Mouse (Mus musculus): ENCODE measurements at regions not wholly inside any gene's neighbourhood (a gene's known extent, or its start where the extent isn't known, plus 50 kb on each side); places are given as distances from the start of the nearest gene placed in this dataset.

DNA sequence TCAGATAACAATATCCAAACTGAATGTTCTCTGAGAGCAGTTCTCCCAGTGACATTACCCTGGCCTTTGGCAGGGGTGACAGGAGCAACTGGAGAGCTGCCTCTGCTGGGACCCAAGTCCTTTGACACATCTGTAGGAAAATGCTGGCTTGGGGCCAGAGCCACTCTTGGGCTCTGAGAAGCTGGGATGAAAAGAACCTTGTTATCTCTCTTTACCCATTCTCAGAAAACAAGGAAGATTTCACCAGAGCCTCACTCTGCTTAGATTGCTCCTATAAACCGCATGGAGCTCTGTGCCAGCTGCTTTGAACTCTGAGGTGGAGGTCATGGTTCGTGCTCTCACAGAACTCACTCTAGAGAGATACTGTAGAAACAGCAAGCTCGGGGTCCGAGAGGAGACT lies 71.7 kb upstream of the Jak1 start:
- Histone ChIP-seq H3K4me3 (no peak overlapping the region), H3K27ac (no peak overlapping the region), H3K4me1 (0 out of 2 replicates have a peak, but pooled peaks cover 8% of the 10 kb centered on the region), H3K9me3 (no peaks in the 10 kb centered on the region), H3K36me3 (no peaks in the 10 kb centered on the region), H3K4me2 (replicated peaks) (no peak overlapping the region), H3K27me3 (no peaks in the 10 kb centered on the region), H3K9ac (no peak overlapping the region)
- WGBS: 36% methylated on average over 4 of the region's 4 CpGs
- ATAC-seq (ENCODE audit: low FRiP score, low read depth): no peak

DNA sequence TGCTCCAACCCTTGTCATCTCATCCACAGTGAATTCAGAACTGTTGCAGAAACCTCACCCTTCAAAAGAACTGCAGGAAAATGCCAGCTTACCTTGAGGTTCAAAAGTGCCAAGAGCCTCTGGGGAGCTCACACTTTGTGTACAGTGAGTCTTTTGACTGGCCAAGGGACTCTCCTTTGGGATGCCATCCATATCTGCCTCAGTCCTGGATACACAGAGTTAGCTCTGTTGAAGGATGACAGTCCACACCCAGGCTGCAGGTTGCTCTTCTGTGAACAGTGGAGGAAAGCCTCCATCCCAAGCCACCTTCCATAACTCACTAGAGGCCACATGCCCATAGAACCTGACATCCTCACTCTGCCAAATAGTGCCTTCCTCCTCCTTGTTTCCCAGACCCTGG lies 71.3 kb upstream of the Jak1 start:
- ATAC-seq (ENCODE audit: low FRiP score, low read depth): no peak
- Histone ChIP-seq H3K4me1 (0 out of 2 replicates have a peak, but pooled peaks cover 8% of the 10 kb centered on the region), H3K4me2 (replicated peaks) (no peak overlapping the region), H3K36me3 (no peaks in the 10 kb centered on the region), H3K4me3 (no peak overlapping the region), H3K27ac (no peak overlapping the region), H3K9me3 (no peaks in the 10 kb centered on the region), H3K9ac (no peak overlapping the region), H3K27me3 (no peaks in the 10 kb centered on the region)

DNA sequence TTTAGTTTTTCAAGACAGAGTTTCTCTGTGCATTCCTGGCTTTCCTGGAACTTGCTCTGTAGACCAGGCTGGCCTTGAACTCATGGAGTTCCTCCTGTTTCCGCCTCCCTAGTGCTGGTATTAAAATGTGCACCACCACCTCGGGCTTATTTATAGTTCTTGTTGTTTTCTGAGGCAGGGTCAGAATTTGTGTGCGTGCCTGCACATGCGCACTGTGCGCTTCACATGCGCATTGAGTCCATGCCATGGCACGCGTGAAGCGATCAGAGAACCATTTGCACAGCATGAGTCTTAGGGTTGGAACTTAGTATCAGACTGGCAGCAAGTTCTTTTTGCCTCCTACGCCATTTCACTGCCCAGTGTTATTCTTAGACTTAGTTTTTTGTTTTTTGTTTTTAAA lies 68.8 kb upstream of the Jak1 start:
- no peaks in the 10 kb centered on the region for H3K27me3 ChIP-seq
- 0 out of 2 replicates have a peak, but pooled peaks cover 8% of the 10 kb centered on the region for H3K4me1 ChIP-seq
- H3K9ac ChIP-seq: no peak overlapping the region
- WGBS: 92% methylated on average over 10 of the region's 10 CpGs
- ATAC-seq (ENCODE audit: low FRiP score, low read depth): no peak
- no peak overlapping the region for H3K27ac ChIP-seq
- no peaks in the 10 kb centered on the region for H3K36me3 ChIP-seq
- H3K4me2 ChIP-seq (replicated peaks): no peak overlapping the region
- H3K4me3 ChIP-seq: no peak overlapping the region
- no peaks in the 10 kb centered on the region for H3K9me3 ChIP-seq

DNA sequence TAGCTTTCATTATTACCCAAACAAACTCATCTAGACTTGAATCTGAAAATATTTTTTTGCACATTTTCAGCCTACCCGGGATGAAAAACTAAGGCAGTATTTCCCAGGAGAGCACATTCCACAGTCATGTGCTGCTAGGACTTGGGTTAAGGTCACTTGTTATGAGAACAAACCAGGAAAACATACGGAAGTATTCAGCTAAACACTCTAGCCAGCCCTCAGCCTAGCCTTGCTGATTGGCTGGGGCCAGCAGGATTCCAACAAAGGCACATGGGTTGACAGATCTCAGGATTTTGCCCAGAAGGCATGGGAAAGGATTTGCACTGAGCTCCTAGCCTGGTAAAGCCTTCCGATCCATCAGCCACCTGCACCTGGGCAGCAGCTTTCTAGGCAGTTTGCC lies 68.0 kb upstream of the Jak1 start:
- Histone ChIP-seq H3K36me3 (no peaks in the 10 kb centered on the region), H3K4me3 (no peak overlapping the region), H3K27ac (no peak overlapping the region), H3K27me3 (no peaks in the 10 kb centered on the region), H3K9me3 (no peaks in the 10 kb centered on the region), H3K9ac (no peak overlapping the region), H3K4me2 (replicated peaks) (no peak overlapping the region), H3K4me1 (0 out of 2 replicates have a peak, but pooled peaks cover 8% of the 10 kb centered on the region)
- WGBS: 44% methylated on average over 3 of the region's 3 CpGs
- ATAC-seq (ENCODE audit: low FRiP score, low read depth): no peak

DNA sequence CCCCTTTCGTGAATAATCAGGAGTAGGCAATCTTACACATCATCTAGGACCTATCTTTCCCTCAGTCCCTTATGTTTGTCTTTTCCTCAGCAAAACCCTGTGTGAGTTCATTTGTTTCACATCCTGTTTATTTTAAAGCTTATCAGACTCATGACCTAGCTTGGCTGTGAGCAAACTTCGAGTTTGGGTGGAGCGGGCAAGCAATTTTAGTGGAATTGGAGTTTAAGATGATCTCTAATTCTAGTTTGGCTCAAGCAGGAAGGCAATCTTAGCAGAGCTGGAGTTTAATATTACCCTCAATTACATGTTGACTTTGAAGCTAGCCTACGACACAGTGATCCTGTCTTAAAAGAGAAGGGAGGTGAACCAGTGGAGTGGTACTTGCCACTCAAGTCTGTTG lies 66.1 kb upstream of the Jak1 start:
- ATAC-seq (ENCODE audit: low FRiP score, low read depth): no peak
- no peak overlapping the region for H3K9ac ChIP-seq
- H3K4me1 ChIP-seq: 0 out of 2 replicates have a peak, but pooled peaks cover 8% of the 10 kb centered on the region
- H3K4me2 ChIP-seq (replicated peaks): no peak overlapping the region
- WGBS: 82% methylated on average over 4 of the region's 4 CpGs
- no peaks in the 10 kb centered on the region for H3K9me3 ChIP-seq
- no peak overlapping the region for H3K4me3 ChIP-seq
- H3K36me3 ChIP-seq: no peaks in the 10 kb centered on the region
- no peak overlapping the region for H3K27ac ChIP-seq
- H3K27me3 ChIP-seq: no peaks in the 10 kb centered on the region

DNA sequence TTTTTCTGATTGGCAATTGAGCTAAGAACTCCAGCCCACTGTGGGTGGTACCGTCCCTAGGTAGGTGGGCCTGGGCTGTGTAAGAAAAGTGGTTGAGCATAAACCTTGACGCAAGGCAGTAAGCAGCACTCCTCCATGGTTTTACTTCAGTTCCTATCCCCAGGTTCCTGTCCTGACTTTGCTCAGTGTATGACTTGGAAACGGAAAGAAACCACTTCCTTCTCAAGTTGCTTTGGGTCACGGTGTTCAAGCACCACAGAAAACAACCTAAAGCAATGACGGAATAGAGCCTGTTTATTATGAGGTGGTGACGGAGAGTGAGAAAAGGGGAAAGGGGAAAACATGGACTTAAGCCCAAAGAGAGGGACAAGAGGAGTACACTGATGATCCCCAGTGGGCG lies 64.0 kb upstream of the Jak1 start:
- no peak for ATAC-seq (ENCODE audit: low FRiP score, low read depth)
- no peak overlapping the region for H3K4me3 ChIP-seq
- WGBS: 82% methylated on average over 7 of the region's 7 CpGs
- H3K9me3 ChIP-seq: no peaks in the 10 kb centered on the region
- H3K27me3 ChIP-seq: no peaks in the 10 kb centered on the region
- no peak overlapping the region for H3K27ac ChIP-seq
- H3K36me3 ChIP-seq: no peaks in the 10 kb centered on the region
- H3K4me2 ChIP-seq (replicated peaks): no peak overlapping the region
- 0 out of 2 replicates have a peak, but pooled peaks cover 8% of the 10 kb centered on the region for H3K4me1 ChIP-seq
- no peak overlapping the region for H3K9ac ChIP-seq

DNA sequence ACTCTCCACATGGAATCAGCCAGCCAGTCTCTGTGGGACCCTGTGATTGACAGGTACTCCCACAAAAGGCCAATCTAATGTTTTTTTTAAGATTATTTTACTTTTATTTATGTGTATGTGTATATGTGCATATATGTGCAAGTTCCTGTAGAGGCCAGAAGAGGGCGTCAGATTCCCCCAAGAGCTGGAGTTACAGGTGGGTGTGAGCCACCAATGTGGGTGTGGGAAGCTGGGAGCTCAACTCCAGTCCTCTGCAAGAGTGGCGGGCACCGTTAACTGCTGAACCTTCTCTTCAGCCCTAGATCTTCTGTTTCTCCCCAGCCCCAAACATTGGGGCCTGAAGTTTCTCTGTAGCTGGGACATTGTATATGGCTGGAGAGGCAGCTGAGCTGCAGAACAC lies 61.0 kb upstream of the Jak1 start:
- H3K4me3 ChIP-seq: no peak overlapping the region
- WGBS: 83% methylated on average over 3 of the region's 3 CpGs
- H3K4me2 ChIP-seq (replicated peaks): no peak overlapping the region
- no peak overlapping the region for H3K9ac ChIP-seq
- no peaks in the 10 kb centered on the region for H3K27me3 ChIP-seq
- H3K9me3 ChIP-seq: no peaks in the 10 kb centered on the region
- no peak for ATAC-seq (ENCODE audit: low FRiP score, low read depth)
- H3K27ac ChIP-seq: no peak overlapping the region
- H3K4me1 ChIP-seq: no peaks in the 10 kb centered on the region
- no peaks in the 10 kb centered on the region for H3K36me3 ChIP-seq

DNA sequence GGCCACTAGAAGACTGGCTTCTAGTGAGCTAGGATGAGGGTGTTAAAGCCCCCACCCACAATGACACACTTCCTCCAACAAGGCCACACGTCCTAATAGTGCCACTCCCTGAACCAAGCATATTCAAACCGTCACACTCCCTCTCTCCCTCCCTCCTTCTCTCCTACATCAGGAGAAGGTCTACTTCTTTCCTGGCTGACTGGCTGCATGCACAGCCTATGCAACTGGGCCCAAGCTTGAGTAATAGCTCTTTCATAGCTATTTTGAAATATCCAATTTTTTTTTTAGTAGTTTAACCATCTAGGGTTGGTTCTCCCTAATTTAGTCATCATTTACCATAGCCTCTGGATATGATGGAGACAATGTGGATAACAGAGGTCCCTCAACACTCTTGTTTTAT lies 56.6 kb upstream of the Jak1 start:
- Histone ChIP-seq H3K4me1 (no peaks in the 10 kb centered on the region), H3K4me3 (no peak overlapping the region), H3K9ac (no peak overlapping the region), H3K27ac (no peak overlapping the region), H3K36me3 (no peaks in the 10 kb centered on the region), H3K9me3 (no peaks in the 10 kb centered on the region), H3K27me3 (no peaks in the 10 kb centered on the region), H3K4me2 (replicated peaks) (no peak overlapping the region)
- ATAC-seq (ENCODE audit: low FRiP score, low read depth): no peak
- 83% methylated on average over 2 of the region's 2 CpGs for WGBS

DNA sequence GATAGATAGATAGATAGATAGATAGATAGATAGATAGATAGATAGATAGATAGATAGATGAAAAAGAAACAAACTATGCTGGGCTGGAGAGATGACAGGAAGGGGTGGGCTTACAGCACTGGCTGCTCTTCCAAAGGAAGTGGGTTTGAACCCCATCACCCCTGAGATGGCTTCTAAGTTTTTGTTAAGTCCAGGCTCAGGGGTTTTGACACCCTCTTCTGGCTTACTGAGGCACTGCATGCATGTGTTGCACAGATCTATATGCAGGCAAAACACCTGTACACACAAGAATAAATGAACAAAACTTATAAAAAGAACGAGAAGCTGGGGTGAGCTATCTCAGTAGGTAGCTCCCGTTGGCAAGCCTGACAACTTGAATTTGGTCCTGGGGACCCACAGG lies 55.5 kb upstream of the Jak1 start:
- no peak overlapping the region for H3K4me3 ChIP-seq
- no peaks in the 10 kb centered on the region for H3K36me3 ChIP-seq
- H3K9ac ChIP-seq: no peak overlapping the region
- H3K9me3 ChIP-seq: no peaks in the 10 kb centered on the region
- H3K4me1 ChIP-seq: no peaks in the 10 kb centered on the region
- H3K4me2 ChIP-seq (replicated peaks): no peak overlapping the region
- no peak for ATAC-seq (ENCODE audit: low FRiP score, low read depth)
- H3K27ac ChIP-seq: no peak overlapping the region
- no peaks in the 10 kb centered on the region for H3K27me3 ChIP-seq
- 75% methylated on average over 2 of the region's 2 CpGs for WGBS

DNA sequence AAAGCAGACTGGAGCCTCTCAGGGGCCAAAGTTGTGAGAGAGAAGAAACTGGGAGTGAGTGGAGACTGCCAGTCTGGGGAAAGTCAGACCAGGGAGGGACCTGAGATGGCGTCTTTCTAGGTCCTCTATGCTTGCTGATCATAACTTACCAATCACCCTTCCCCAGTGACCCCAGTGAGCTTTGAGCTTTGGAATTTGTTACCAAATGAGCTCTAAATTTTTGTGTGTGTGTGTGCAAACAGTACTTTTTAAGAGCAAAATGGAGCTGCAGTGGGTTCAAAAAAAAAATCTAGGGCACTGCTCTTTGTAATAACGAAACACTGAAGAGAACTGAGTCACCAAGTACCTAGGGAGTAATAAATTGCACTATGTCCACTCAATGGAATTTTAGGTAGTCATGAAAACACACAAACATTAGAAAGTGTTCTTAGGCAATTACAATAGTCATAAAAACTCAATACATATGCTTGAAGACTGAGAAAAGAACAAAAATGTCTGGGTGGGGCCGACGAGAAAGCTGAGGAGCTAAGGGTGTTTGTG lies 54.7 kb upstream of the Jak1 start:
- WGBS: 64% methylated on average over 4 of the region's 4 CpGs
- Histone ChIP-seq H3K9ac (no peak overlapping the region), H3K4me3 (no peak overlapping the region), H3K36me3 (no peaks in the 10 kb centered on the region), H3K4me1 (no peaks in the 10 kb centered on the region), H3K4me2 (replicated peaks) (no peak overlapping the region), H3K9me3 (no peaks in the 10 kb centered on the region), H3K27me3 (0 out of 2 replicates have a peak, but pooled peaks cover 4% of the 10 kb centered on the region), H3K27ac (no peak overlapping the region)
- no peak for ATAC-seq (ENCODE audit: low FRiP score, low read depth)

DNA sequence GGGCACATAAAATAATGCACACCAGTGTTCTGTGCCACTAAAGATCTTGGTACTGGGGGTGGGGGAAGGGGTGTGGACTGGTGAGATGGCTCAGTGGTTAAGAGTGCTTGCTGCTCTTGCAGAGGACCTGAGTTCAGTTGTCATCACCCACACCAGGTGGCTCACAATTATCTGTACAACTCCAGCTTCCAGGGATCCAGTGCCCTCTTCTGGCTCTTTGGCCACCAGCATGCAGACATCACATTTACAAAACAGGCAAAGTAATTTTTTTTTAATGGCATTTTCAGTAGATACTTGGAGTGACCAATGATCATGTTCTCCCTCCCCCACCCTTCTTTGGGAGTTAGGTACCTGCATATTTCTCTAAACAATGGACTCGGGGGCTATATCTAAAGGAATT lies 53.8 kb upstream of the Jak1 start:
- Histone ChIP-seq H3K4me3 (no peak overlapping the region), H3K27ac (no peak overlapping the region), H3K27me3 (peaks cover 13% of the 10 kb centered on the region; the same call in 1 of the 2 replicates), H3K9me3 (no peaks in the 10 kb centered on the region), H3K9ac (no peak overlapping the region), H3K4me2 (replicated peaks) (no peak overlapping the region), H3K4me1 (no peaks in the 10 kb centered on the region), H3K36me3 (no peaks in the 10 kb centered on the region)
- no peak for ATAC-seq (ENCODE audit: low FRiP score, low read depth)
- WGBS: 84% methylated on average over 1 of the region's 1 CpGs

DNA sequence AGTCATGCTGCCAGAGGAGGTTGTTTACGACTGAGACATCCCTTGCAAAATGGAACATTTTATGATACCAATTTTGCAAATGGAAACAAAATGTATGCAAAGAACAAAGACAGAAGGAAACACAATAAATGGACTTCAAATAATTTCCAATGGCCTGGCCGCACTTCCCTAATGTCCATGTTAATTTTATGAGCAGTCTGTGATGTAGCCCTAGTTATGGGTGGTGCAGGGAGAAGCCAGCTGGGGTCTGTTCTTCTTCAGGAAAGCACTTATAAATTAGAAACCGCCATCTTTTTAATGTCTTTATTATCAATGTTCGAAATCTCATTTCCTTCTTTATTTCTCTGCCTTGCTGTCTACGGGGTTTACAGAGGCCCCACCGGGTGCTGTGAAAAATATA lies 51.0 kb upstream of the Jak1 start:
- no peak overlapping the region for H3K4me3 ChIP-seq
- H3K27ac ChIP-seq: no peak overlapping the region
- ATAC-seq (ENCODE audit: low FRiP score, low read depth): no peak
- H3K27me3 ChIP-seq: peaks cover 32% of the 10 kb centered on the region
- no peak overlapping the region for H3K4me2 ChIP-seq (replicated peaks)
- no peaks in the 10 kb centered on the region for H3K4me1 ChIP-seq
- WGBS: 54% methylated on average over 6 of the region's 6 CpGs
- no peaks in the 10 kb centered on the region for H3K36me3 ChIP-seq
- no peak overlapping the region for H3K9ac ChIP-seq
- no peaks in the 10 kb centered on the region for H3K9me3 ChIP-seq

All from limb, embryonic 13.5 days (tissue).